Mouse (Mus musculus): ENCODE results near the gene Gm2310.
"Not testable (repeated sequence)": the region's sequence is repeated elsewhere in the genome, so short reads cannot be mapped to it uniquely, and the experiment has no call there.

Gm2310 gene

GRCm38 (mm10) chr15:8519853-8520252, at the start of gene Gm2310:
Gene Gm2310, minus strand, starts transcription at chr15:8519953.
- not testable (repeated sequence) for DNase-seq (ENCODE audit: low spot score in 2 of 2)

DNA sequence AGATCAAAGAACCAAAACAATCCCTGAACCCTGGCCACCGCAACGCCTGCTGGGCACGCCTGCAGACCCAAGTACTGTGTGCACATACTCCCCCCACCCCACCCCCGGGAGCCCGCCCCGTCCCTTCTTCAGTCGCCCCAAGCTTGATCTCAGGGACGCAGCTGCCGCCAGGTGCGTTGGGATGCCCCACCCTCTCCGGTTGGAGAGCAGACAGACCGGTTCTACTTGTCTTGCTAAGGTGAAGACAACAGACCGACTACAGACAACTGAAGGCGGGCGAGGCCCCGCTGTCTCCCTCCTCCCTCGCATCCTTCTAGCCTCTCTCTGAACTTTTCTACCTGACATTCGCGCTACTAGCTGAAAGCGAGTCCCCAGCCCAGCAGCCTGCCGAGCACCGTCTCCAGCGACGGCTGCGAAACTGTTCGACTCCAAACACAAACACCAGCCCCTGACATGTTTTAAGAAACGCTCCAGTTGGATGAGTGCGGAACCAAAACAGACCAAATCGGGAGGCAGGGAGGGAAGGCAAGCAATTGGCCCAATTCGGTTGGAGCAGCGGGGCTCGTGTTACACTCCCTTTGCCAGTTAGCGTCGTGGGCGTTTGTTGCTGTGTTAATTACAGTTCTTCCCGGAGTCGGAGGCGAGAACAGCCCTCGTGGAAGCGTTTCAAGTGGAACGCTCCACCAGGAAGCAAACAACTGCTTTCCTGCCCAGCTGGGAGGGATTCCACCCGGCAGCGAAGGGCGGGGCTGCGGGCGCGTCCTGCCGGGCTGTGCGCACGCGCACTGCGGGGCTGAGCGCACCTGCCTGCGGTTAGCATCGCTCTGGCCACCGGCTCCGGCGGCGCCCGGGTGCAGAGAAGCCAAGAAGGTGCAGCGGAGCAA, 49.1 kb upstream of the Gm2310 start:
- DNase-seq (ENCODE audit: low spot score in 2 of 2): peak; percentile 81 to 84

- DNase-seq (ENCODE audit: low spot score in 2 of 2): no peak
These were observed 48.5 kb upstream of the Gm2310 start for GRCm38 (mm10) chr15:8568286-8568644.

- no peak for DNase-seq (ENCODE audit: low spot score in 2 of 2)
These were observed 45.7 kb upstream of the Gm2310 start for GRCm38 (mm10) chr15:8565416-8565815.

DNA sequence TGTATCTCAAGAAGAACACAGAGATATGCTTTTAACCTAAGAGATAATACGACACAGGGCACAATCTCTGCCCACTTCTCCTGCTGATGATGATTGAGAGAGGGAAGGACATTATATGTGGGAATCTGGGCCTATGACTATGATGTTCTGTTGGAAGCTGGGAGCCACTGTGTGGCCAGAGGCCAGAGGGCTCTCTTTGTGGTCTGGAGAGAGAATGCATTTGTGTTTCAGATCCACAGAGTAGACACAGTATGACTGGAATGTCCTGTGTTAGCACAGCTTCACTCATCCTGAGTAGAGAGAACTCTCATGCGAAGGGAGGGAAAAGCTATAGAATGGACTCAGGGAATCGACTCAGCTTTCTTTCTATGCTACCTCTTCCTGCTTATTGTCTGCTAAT, 44.6 kb upstream of the Gm2310 start:
- DNase-seq (ENCODE audit: low spot score in 2 of 2): no peak

DNA sequence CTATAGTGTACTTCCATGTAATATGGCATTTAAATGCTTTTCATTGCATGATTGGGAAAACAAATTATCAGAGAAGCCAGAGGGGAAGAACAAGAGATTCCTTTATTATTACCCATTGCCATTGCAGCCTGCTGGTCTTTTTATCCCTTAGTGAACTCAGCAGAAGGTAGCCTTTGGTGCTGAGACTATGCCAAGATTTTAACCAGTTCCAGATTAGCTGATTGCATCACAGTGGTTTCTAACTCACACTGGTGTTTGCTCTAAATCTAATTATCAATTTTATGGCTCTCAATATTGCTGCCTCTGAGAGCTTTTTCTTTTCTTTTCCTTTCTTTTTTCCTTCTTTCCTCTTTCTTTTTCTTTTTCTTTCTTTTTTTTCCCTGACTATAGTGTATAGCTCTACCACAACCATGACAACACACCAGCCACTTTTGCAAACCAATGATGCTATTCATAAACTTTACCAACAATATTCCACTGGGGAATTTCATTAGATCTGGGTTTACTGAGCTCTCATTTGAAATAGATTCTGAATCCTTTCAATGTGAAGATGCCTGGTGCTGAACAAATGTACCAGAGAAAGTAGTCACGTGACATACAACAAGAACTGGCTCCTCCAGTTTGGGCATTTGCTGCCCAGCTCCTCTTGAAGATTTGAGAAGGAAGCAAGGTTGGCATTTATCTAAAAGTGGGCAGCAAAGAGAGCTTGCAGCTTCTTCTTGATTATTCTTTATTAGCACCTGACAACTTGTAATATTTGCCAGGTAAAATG, 43.9 kb upstream of the Gm2310 start:
- DNase-seq (ENCODE audit: low spot score in 2 of 2): no peak

DNA sequence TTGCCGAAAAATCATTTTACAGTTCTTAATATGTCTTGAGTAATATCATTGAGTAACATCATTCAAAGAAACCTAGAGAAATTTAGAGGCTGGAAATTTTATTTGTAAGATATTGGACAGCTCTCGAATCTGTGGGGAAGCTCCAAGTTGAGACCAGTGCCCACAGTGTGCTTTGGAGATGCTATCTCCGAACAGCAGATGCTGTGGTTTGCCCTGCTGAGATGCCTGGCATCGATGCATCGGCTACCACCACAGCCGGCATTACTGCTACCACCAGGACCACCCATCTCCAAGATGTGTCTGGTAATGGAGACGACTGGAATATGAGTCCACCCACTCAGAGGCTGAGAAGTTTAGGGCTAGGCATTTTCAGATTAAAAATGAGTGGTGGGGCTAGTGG, 43.0 kb upstream of the Gm2310 start:
- no peak for DNase-seq (ENCODE audit: low spot score in 2 of 2)

DNA sequence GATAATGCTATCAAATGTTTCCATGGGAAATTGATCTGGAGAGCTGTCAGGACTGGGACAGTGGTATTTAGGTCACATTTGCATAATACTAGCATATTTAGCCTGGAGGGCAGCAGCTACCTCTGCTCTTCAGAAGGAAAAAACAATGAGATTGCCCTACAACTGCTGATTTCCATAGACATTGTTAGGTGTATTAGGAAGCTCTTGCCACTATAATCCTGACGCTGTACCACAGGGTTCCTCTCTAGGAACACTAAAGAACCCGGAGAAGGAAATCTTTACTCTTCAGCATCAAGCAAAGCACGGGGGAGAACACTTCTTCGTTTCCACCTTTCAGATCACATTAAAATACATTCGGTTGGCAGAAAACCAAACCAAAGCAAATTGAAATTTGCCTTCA, 11.4 kb upstream of the Gm2310 start:
- no peak for DNase-seq (ENCODE audit: low spot score in 2 of 2)

- DNase-seq (ENCODE audit: low spot score in 2 of 2): no peak
These were observed 6.8 kb downstream of the Gm2310 start for GRCm38 (mm10) chr15:8512957-8513356.

DNA sequence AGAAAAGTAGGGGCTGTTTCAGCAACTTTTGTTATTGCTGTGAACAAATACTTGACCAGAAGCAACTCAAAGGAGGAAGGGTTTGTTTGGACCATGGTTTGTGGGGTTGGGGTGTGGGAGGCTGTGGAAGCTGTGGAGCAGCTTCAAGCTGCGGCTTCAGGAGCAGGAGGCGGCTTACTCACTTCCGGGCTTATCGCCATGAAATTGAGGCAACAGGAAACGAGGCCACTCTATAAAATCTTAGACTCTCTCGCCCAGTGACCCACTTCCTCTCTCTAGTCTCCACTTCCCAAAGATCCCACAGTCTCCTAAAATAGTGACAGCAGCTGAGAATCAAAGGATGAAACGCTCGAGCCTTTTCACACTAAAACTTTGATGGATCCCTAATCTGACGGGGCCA, 7.9 kb downstream of the Gm2310 start:
- DNase-seq (ENCODE audit: low spot score in 2 of 2): peak in 1 of 2 experiments; percentile 4

GRCm38 (mm10) chr15:8502431-8502830, 17.3 kb downstream of the Gm2310 start:
- no peak for DNase-seq (ENCODE audit: low spot score in 2 of 2)

DNA sequence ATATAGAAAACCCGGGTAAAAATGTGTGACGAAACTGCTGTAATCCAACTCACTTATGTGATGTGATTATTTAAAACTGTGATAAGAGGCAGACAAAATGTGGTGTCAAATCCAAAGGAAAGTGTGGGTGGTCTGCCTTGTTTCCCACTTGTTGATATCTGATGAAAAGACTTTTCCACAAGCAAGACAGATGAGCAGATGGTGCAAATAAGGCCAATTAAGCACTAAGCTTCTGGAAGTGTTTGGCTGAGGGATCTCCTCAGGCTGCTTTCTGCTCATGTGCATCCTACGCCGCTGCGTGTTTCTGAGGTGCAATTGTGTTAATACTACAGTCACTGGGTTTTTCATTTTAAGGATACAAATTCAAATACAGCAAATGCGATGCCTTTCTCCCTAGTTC, 34.5 kb downstream of the Gm2310 start:
- DNase-seq (ENCODE audit: low spot score in 2 of 2): no peak

- no peak for DNase-seq (ENCODE audit: low spot score in 2 of 2)
These were observed 50.7 kb downstream of the Gm2310 start for GRCm38 (mm10) chr15:8469006-8469575.
